Mouse (Mus musculus) MEL (cell line): ENCODE measurements around the gene Gm17606. TPM values are rescaled to one million over a fixed set of nuclear protein-coding genes. Genes with fewer than 3 reads are reported as not detected.

Experiments
- DNase-seq: peaks from one replicate; pipeline ENCODE4 v3.0.0; 2011; ENCODE audit warnings: low read depth, low spot score
- H3K27ac ChIP-seq: 2 replicates; pipeline ENCODE4 v1.5.1; 2012; ENCODE audit warnings: low read depth, mild to moderate bottlenecking, control low read depth, low read length, moderate library complexity; ENCODE audit not compliant: control insufficient read depth
- H3K27me3 ChIP-seq, 2 experiments: fragments of 150-350 bp in 1 of 2; sonication (generic) in 1 of 2; 2 replicates each; pipeline ENCODE4 v1.6.1; 2012; ENCODE audit warnings: low read length in 2 of 2, mild to moderate bottlenecking in 2 of 2, improper control_type of control experiment in 1 of 2, moderate library complexity in 1 of 2; ENCODE audit not compliant: insufficient read depth in 2 of 2, control insufficient read depth in 1 of 2
- H3K36me3 ChIP-seq, 2 experiments: 2 replicates each; pipeline ENCODE4 v1.6.1; 2012 to 2014; ENCODE audit warnings: low read length in 2 of 2, improper control_type of control experiment in 1 of 2, inconsistent platforms in 1 of 2, mild to moderate bottlenecking in 1 of 2; ENCODE audit not compliant: insufficient read depth in 2 of 2, control insufficient read depth in 1 of 2
- H3K4me1 ChIP-seq, 2 experiments: fragments of 150-350 bp in 1 of 2; sonication (generic) in 1 of 2; 2 replicates each; pipeline ENCODE4 v1.6.1; 2012; ENCODE audit warnings: low read length in 2 of 2, improper control_type of control experiment in 1 of 2, mild to moderate bottlenecking in 1 of 2; ENCODE audit not compliant: insufficient read depth in 2 of 2, control insufficient read depth in 1 of 2
- H3K4me3 ChIP-seq, 2 experiments: fragments of 150-350 bp in 1 of 2; sonication (generic) in 1 of 2; 2 replicates each; pipeline ENCODE4 v1.5.1; 2012; ENCODE audit warnings: low read depth in 2 of 2, low read length in 2 of 2, mild to moderate bottlenecking in 2 of 2, moderate library complexity in 2 of 2, control low read depth in 1 of 2, improper control_type of control experiment in 1 of 2; ENCODE audit not compliant: control insufficient read depth in 1 of 2, insufficient read depth in 1 of 2
- H3K79me2 ChIP-seq: 2 replicates; pipeline ENCODE4 v1.6.1; 2012; ENCODE audit warnings: mild to moderate bottlenecking, low read length, moderate library complexity; ENCODE audit not compliant: control insufficient read depth, poor library complexity, insufficient read depth
- H3K9ac ChIP-seq: 2 replicates; pipeline ENCODE4 v1.6.1; 2012; ENCODE audit warnings: low read depth, mild to moderate bottlenecking, control low read depth, low read length, moderate library complexity; ENCODE audit not compliant: control insufficient read depth, poor library complexity, severe bottlenecking
- H3K9me3 ChIP-seq: fragments of 150-350 bp; sonication (generic); replicated peaks from 2 replicates; pipeline ENCODE4 v1.6.1; 2012; ENCODE audit warnings: mild to moderate bottlenecking, low read length, improper control_type of control experiment, moderate library complexity; ENCODE audit not compliant: insufficient read depth
- BHLHE40 ChIP-seq: IDR thresholded peaks from 2 replicates; pipeline ENCODE4 v1.6.1; 2012; ENCODE audit warnings: low read depth, mild to moderate bottlenecking, inconsistent platforms, low read length, improper control_type of control experiment, borderline replicate concordance
- CHD1 ChIP-seq: IDR thresholded peaks from 2 replicates; pipeline ENCODE4 v1.6.1; 2012; ENCODE audit warnings: low read depth, mild to moderate bottlenecking, inconsistent platforms, low read length, improper control_type of control experiment
- CHD2 ChIP-seq: IDR thresholded peaks from 2 replicates; pipeline ENCODE4 v1.6.1; 2011; ENCODE audit warnings: low read length, improper control_type of control experiment
- CTCF ChIP-seq, 3 experiments: IDR thresholded peaks in 2 of 3; conservative IDR thresholded peaks in 1 of 3; 2 replicates each; pipeline ENCODE4 v1.5.1; 2011 to 2012; ENCODE audit warnings: low read length in 3 of 3, low read depth in 2 of 3, mild to moderate bottlenecking in 2 of 3, improper control_type of control experiment in 1 of 3, inconsistent platforms in 1 of 3, mixed read lengths in 1 of 3, moderate library complexity in 1 of 3; ENCODE audit not compliant: control insufficient read depth in 1 of 3, insufficient read depth in 1 of 3, poor library complexity in 1 of 3, severe bottlenecking in 1 of 3
- EP300 ChIP-seq, 2 experiments: IDR thresholded peaks; 2 replicates each; pipeline ENCODE4 v1.6.1; 2011; ENCODE audit warnings: improper control_type of control experiment in 2 of 2, low read length in 2 of 2, low read depth in 1 of 2, mild to moderate bottlenecking in 1 of 2
- ETS1 ChIP-seq: IDR thresholded peaks from 2 replicates; pipeline ENCODE4 v1.6.1; 2012; ENCODE audit warnings: low read depth, mild to moderate bottlenecking, inconsistent platforms, low read length, improper control_type of control experiment, moderate library complexity
- JUND ChIP-seq: IDR thresholded peaks from 2 replicates; pipeline ENCODE4 v1.6.1; 2011; ENCODE audit warnings: low read depth, mild to moderate bottlenecking, improper control_type of control experiment, low read length
- KAT2A ChIP-seq: conservative IDR thresholded peaks from 2 replicates; pipeline ENCODE4 v1.6.1; 2012; ENCODE audit warnings: low read depth, low read length, improper control_type of control experiment, inconsistent platforms
- MAFK ChIP-seq: IDR thresholded peaks from 2 replicates; pipeline ENCODE4 v1.6.1; 2011; ENCODE audit warnings: low read depth, mild to moderate bottlenecking, low read length, improper control_type of control experiment, borderline replicate concordance
- MAZ ChIP-seq: IDR thresholded peaks from 2 replicates; pipeline ENCODE4 v1.6.1; 2012; ENCODE audit warnings: low read depth, mild to moderate bottlenecking, inconsistent platforms, low read length, improper control_type of control experiment
- MEF2A ChIP-seq: IDR thresholded peaks from 2 replicates; pipeline ENCODE4 v1.6.1; 2014; ENCODE audit warnings: low read depth, mild to moderate bottlenecking, inconsistent platforms, low read length, improper control_type of control experiment; ENCODE audit not compliant: poor library complexity, insufficient replicate concordance, severe bottlenecking; ENCODE audit errors: extremely low read depth
- NELFE ChIP-seq: IDR thresholded peaks from 2 replicates; pipeline ENCODE4 v1.6.1; 2011; ENCODE audit warnings: low read depth, low read length, improper control_type of control experiment
- NRF1 ChIP-seq: IDR thresholded peaks from 2 replicates; pipeline ENCODE4 v1.6.1; 2014; ENCODE audit warnings: low read depth, mild to moderate bottlenecking, inconsistent platforms, low read length, improper control_type of control experiment, moderate library complexity; ENCODE audit not compliant: poor library complexity, insufficient read depth, severe bottlenecking
- POLR2AphosphoS5 ChIP-seq: IDR thresholded peaks from 2 replicates; pipeline ENCODE4 v1.6.1; 2012; ENCODE audit warnings: low read depth, borderline replicate concordance, mild to moderate bottlenecking, inconsistent platforms, low read length, moderate library complexity, mixed read lengths
- RCOR1 ChIP-seq: IDR thresholded peaks from 2 replicates; pipeline ENCODE4 v1.6.1; 2012; ENCODE audit warnings: low read depth, mild to moderate bottlenecking, inconsistent platforms, low read length, improper control_type of control experiment
- SIN3A ChIP-seq: IDR thresholded peaks from 2 replicates; pipeline ENCODE4 v1.6.1; 2012; ENCODE audit warnings: low read length, improper control_type of control experiment, inconsistent platforms
- SMC3 ChIP-seq: IDR thresholded peaks from 2 replicates; pipeline ENCODE4 v1.6.1; 2011; ENCODE audit warnings: low read depth, low read length, improper control_type of control experiment
- TBP ChIP-seq: IDR thresholded peaks from 2 replicates; pipeline ENCODE4 v1.8.0; 2011; ENCODE audit warnings: low read depth, low read length, improper control_type of control experiment
- USF1 ChIP-seq: IDR thresholded peaks from 2 replicates; pipeline ENCODE4 v1.6.1; 2014; ENCODE audit warnings: low read depth, mild to moderate bottlenecking, inconsistent platforms, low read length, improper control_type of control experiment, moderate library complexity
- USF2 ChIP-seq, 2 experiments: IDR thresholded peaks; 2 replicates each; pipeline ENCODE4 v1.6.1; 2011 to 2012; ENCODE audit warnings: improper control_type of control experiment in 2 of 2, low read length in 2 of 2, borderline replicate concordance in 1 of 2, inconsistent platforms in 1 of 2, low read depth in 1 of 2, mild to moderate bottlenecking in 1 of 2; ENCODE audit not compliant: insufficient read depth in 1 of 2
- ZMIZ1 ChIP-seq: IDR thresholded peaks from 2 replicates; pipeline ENCODE4 v1.6.1; 2012; ENCODE audit warnings: low read depth, mild to moderate bottlenecking, inconsistent platforms, low read length, improper control_type of control experiment, moderate library complexity
- polyA plus RNA-seq, 2 experiments: library from polyadenylated mRNA; stranded (reverse) in 1 of 2; unstranded in 1 of 2; fragments of >175 nt in 1 of 2; fragments of >200 nt in 1 of 2; gene quantifications; 2 replicates each; pipeline versions ENCODE4 v1.2.1 to v1.2.4; 2012; ENCODE audit warnings: low replicate concordance in 2 of 2, low read depth in 1 of 2; ENCODE audit not compliant: insufficient read length in 2 of 2, insufficient read depth in 1 of 2, missing spikeins in 1 of 2
- total RNA-seq: library from RNA; depleted of rRNA; stranded (reverse); fragments of 300-350 nt; gene quantifications from 2 replicates; pipeline ENCODE4 v1.2.3, GENCODE M21; 2012

The Gm17606 gene
- total and polyA plus RNA-seq, 3 experiments: 0.99 TPM; not detected in 2

- TF ChIP-seq JUND: no peak
- TF ChIP-seq POLR2AphosphoS5: peak; percentile 93; the same call in 1 of the 2 replicates
- TF ChIP-seq SMC3: no peak
- no peak for TF ChIP-seq MEF2A
- TF ChIP-seq ZMIZ1: peak; percentile 76; the same call in 1 of the 2 replicates
- TF ChIP-seq RCOR1: no peak
- peak; percentile 68 for TF ChIP-seq NRF1
- TF ChIP-seq CTCF (IDR thresholded peaks at IDR 0.05 in 2 of 3, conservative IDR thresholded peaks at IDR 0.05 in 1 of 3; ENCODE audit: control insufficient read depth in 1 of 3, insufficient read depth in 1 of 3, low read depth in 2 of 3, low read length in 3 of 3, poor library complexity in 1 of 3, severe bottlenecking in 1 of 3): peak in 1 of 3 experiments; percentile 16; a peak in 1 of 6 replicates
- no peak for TF ChIP-seq MAFK
- TF ChIP-seq CHD2: peak; percentile 74
- no peak; the same call in 1 of the 2 replicates for TF ChIP-seq KAT2A
- peak; percentile 28; the same call in 1 of the 2 replicates for TF ChIP-seq SIN3A
- peak; percentile 93 for TF ChIP-seq NELFE
- TF ChIP-seq EP300 (IDR thresholded peaks at IDR 0.05; ENCODE audit: low read depth in 1 of 2, low read length in 2 of 2): peak in 1 of 2 experiments; percentile 55; a peak in 2 of 4 replicates
- TF ChIP-seq ETS1: peak; percentile 40; the same call in 1 of the 2 replicates
- no peak for TF ChIP-seq USF1
- 0 out of 2 replicates have a peak, but pooled peaks have one; percentile 46 for TF ChIP-seq BHLHE40
- no peak for TF ChIP-seq USF2 (IDR thresholded peaks at IDR 0.05; ENCODE audit: borderline replicate concordance in 1 of 2, insufficient read depth in 1 of 2, low read depth in 1 of 2, low read length in 2 of 2)
Measured at GRCm38 (mm10) chr14:54603038-54603654, 37.6 kb upstream of the Gm17606 start (continued).

DNA sequence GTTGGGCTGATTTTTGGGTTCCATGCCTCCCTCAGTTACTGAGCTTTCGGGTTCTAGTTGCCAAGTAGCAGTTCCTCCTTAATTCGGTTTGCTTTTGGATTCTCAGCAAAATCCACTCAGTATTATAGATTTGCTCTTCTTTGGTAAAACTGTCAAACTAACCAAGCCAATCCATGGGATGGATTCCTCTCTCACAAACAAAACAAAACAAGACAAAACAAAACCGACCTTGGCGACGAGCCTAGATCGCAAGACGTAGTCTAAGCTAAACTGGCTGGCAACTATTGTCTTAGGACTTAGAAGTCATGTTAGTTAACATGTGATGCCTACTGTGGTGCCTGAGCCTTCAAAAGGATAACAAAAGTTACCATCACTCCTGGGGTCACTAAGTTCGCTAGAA is 37.1 kb upstream of the Gm17606 start:
- H3K79me2 ChIP-seq: peaks cover 3% of the 10 kb centered on the region; the same call in 1 of the 2 replicates
- TF ChIP-seq MAZ (no peak), CHD1 (peak; percentile 56; the same call in 1 of the 2 replicates), TBP (no peak)
- TF ChIP-seq, all 39 proteins: peak for 1
- Histone ChIP-seq H3K4me3 (peak overlapping the region; percentile 47 to 50), H3K9ac (peak overlapping the region; percentile 62), H3K27ac (peak overlapping the region; percentile 83), H3K27me3 (no peaks in the 10 kb centered on the region), H3K36me3 (peaks cover 0 to 27% of the 10 kb centered on the region in 2 experiments; a peak in 2 of 4 replicates), H3K4me1 (peaks cover 7 to 25% of the 10 kb centered on the region in 2 experiments), H3K9me3 (no peaks in the 10 kb centered on the region)
- no peak for DNase-seq
